Mouse (Mus musculus) embryonic facial prominence, embryonic 15.5 days (tissue): Measurements from ENCODE around the gene 9530003J23Rik. TPM values are rescaled to one million over a fixed set of nuclear protein-coding genes. Genes with fewer than 3 reads are reported as not detected.
"Not testable (repeated sequence)": the region's sequence is repeated elsewhere in the genome, so short reads cannot be mapped to it uniquely, and the experiment has no call there.

Experiments used
- ATAC-seq: fragments of 200-750 bp; cut with Nextera tagmentation; 2 replicates; pipeline ENCODE4 v1.8.0; 2017; ENCODE audit warnings: low read depth, moderate TSS enrichment; ENCODE audit not compliant: insufficient number of reproducible peaks, low FRiP score, low TSS enrichment
- H3K27ac ChIP-seq: fragments of 300-500 bp; sonication (generic); replicated peaks from 2 replicates; pipeline ENCODE4 v1.5.1; 2015; ENCODE audit warnings: mild to moderate bottlenecking, inconsistent platforms
- H3K27me3 ChIP-seq: fragments of 300-500 bp; sonication (generic); 2 replicates; pipeline ENCODE4 v1.6.1; 2015; ENCODE audit warnings: inconsistent platforms
- H3K36me3 ChIP-seq: fragments of 300-500 bp; sonication (generic); 2 replicates; pipeline ENCODE4 v1.6.1; 2015; ENCODE audit warnings: mild to moderate bottlenecking, inconsistent platforms
- H3K4me1 ChIP-seq: fragments of 300-500 bp; sonication (generic); 2 replicates; pipeline ENCODE4 v1.6.1; 2015; ENCODE audit warnings: inconsistent platforms
- H3K4me2 ChIP-seq: fragments of 300-500 bp; sonication (generic); replicated peaks from 2 replicates; pipeline ENCODE4 v1.6.1; 2015; ENCODE audit warnings: mild to moderate bottlenecking, inconsistent platforms
- H3K4me3 ChIP-seq: fragments of 300-500 bp; sonication (generic); replicated peaks from 2 replicates; pipeline ENCODE4 v1.5.1; 2015; ENCODE audit warnings: mild to moderate bottlenecking, inconsistent platforms
- H3K9ac ChIP-seq: fragments of 300-500 bp; sonication (generic); 2 replicates; pipeline ENCODE4 v1.6.1; 2015; ENCODE audit warnings: inconsistent platforms
- H3K9me3 ChIP-seq: fragments of 300-500 bp; sonication (generic); replicated peaks from 2 replicates; pipeline ENCODE4 v1.6.1; 2016; ENCODE audit warnings: inconsistent platforms
- WGBS: fragments of 180-500 bp; shearing (Covaris S2); methylation state at CpG from one replicate; pipeline ENCODE4 v1.1.7; 2015; 5-methylcytosine and 5-hydroxymethylcytosine counted together
- polyA plus RNA-seq: library from polyadenylated mRNA; unstranded; fragments of >200 nt; fragmentation: Nextera tagmentation; extraction: Ambion mirVana; gene quantifications from 2 replicates; pipeline ENCODE4 v1.2.1, GENCODE M21; 2015

Gene 9530003J23Rik
- polyA plus RNA-seq, result not detected in 2 replicates

- Histone ChIP-seq H3K9me3 (no peaks in the 10 kb centered on the region), H3K4me2 (no peak within 1 kb of the TSS), H3K4me1 (no peaks in the 10 kb centered on the region), H3K4me3 (no peak within 1 kb of the TSS), H3K36me3 (no peaks in the 10 kb centered on the region), H3K27ac (no peak within 1 kb of the TSS), H3K9ac (no peak within 1 kb of the TSS), H3K27me3 (no peaks in the 10 kb centered on the region)
- 88% methylated on average over 12 of the region's 12 CpGs for WGBS
- ATAC-seq, result no peak
Observed at GRCm38 (mm10) chr10:117238603-117239002, at the start of gene 9530003J23Rik. 9530003J23Rik (minus strand) TSS chr10:117238703.

- H3K9ac ChIP-seq, result no peak overlapping the region
- 87% methylated on average over 3 of the region's 3 CpGs for WGBS
- no peak overlapping the region for H3K4me2 ChIP-seq
- H3K9me3 ChIP-seq, result no peaks in the 10 kb centered on the region
- no peaks in the 10 kb centered on the region for H3K4me1 ChIP-seq
- H3K27me3 ChIP-seq, result no peaks in the 10 kb centered on the region
- ATAC-seq, result no peak
- H3K36me3 ChIP-seq, result no peaks in the 10 kb centered on the region
- H3K27ac ChIP-seq, result no peak overlapping the region
- no peak overlapping the region for H3K4me3 ChIP-seq
Observed at GRCm38 (mm10) chr10:117287226-117287850, 48.8 kb upstream of the 9530003J23Rik start.

GRCm38 (mm10) chr10:117286366-117286970, 48.0 kb upstream of the 9530003J23Rik start:
- Histone ChIP-seq H3K9ac (no peak overlapping the region), H3K27ac (no peak overlapping the region), H3K36me3 (no peaks in the 10 kb centered on the region), H3K4me2 (no peak overlapping the region), H3K4me3 (no peak overlapping the region), H3K27me3 (no peaks in the 10 kb centered on the region), H3K4me1 (no peaks in the 10 kb centered on the region), H3K9me3 (no peaks in the 10 kb centered on the region)
- WGBS, result 87% methylated on average over 6 of the region's 6 CpGs
- ATAC-seq, result no peak

GRCm38 (mm10) chr10:117285584-117285983, 47.1 kb upstream of the 9530003J23Rik start:
- ATAC-seq, H3K27me3 ChIP-seq, H3K27ac ChIP-seq, H3K9ac ChIP-seq, H3K4me1 ChIP-seq, H3K4me3 ChIP-seq, H3K9me3 ChIP-seq, H3K4me2 ChIP-seq, H3K36me3 ChIP-seq: not testable (repeated sequence)
- 87% methylated on average over 4 of the region's 7 CpGs for WGBS

- Histone ChIP-seq H3K9ac (no peak overlapping the region), H3K27me3 (no peaks in the 10 kb centered on the region), H3K9me3 (no peaks in the 10 kb centered on the region), H3K36me3 (no peaks in the 10 kb centered on the region), H3K4me2 (no peak overlapping the region), H3K27ac (no peak overlapping the region), H3K4me1 (no peaks in the 10 kb centered on the region), H3K4me3 (no peak overlapping the region)
- WGBS, result 79% methylated on average over 10 of the region's 10 CpGs
- no peak for ATAC-seq
Observed at GRCm38 (mm10) chr10:117284578-117285520, 46.3 kb upstream of the 9530003J23Rik start.

- Histone ChIP-seq H3K9ac (no peak overlapping the region), H3K4me1 (no peaks in the 10 kb centered on the region), H3K27ac (no peak overlapping the region), H3K4me3 (no peak overlapping the region), H3K4me2 (no peak overlapping the region), H3K27me3 (no peaks in the 10 kb centered on the region), H3K9me3 (no peaks in the 10 kb centered on the region), H3K36me3 (no peaks in the 10 kb centered on the region)
- 74% methylated on average over 7 of the region's 7 CpGs for WGBS
- ATAC-seq, result no peak
Observed at GRCm38 (mm10) chr10:117283871-117284577, 45.5 kb upstream of the 9530003J23Rik start.

GRCm38 (mm10) chr10:117283196-117283595, 44.7 kb upstream of the 9530003J23Rik start:
- 83% methylated on average over 4 of the region's 4 CpGs for WGBS

GRCm38 (mm10) chr10:117282551-117282950, 44.0 kb upstream of the 9530003J23Rik start:
- ATAC-seq, result no peak
- no peak overlapping the region for H3K27ac ChIP-seq
- H3K4me3 ChIP-seq, result no peak overlapping the region
- H3K9me3 ChIP-seq, result no peaks in the 10 kb centered on the region
- no peaks in the 10 kb centered on the region for H3K36me3 ChIP-seq
- no peaks in the 10 kb centered on the region for H3K4me1 ChIP-seq
- no peaks in the 10 kb centered on the region for H3K27me3 ChIP-seq
- H3K9ac ChIP-seq, result no peak overlapping the region
- WGBS, result 78% methylated on average over 2 of the region's 2 CpGs
- H3K4me2 ChIP-seq, result no peak overlapping the region

More at GRCm38 (mm10) chr10:117283196-117283595, 44.7 kb upstream of the 9530003J23Rik start:
- not testable (repeated sequence) for H3K27me3 ChIP-seq, H3K9ac ChIP-seq, H3K9me3 ChIP-seq, ATAC-seq, H3K4me3 ChIP-seq, H3K4me1 ChIP-seq, H3K4me2 ChIP-seq, H3K27ac ChIP-seq, H3K36me3 ChIP-seq

GRCm38 (mm10) chr10:117282049-117282448, 43.5 kb upstream of the 9530003J23Rik start, which contains the start of gene Lyz2:
Lyz2 (minus strand) TSS chr10:117282321.
- Histone ChIP-seq H3K9me3 (no peaks in the 10 kb centered on the region), H3K4me1 (no peaks in the 10 kb centered on the region), H3K36me3 (no peaks in the 10 kb centered on the region), H3K4me3 (no peak within 1 kb of the TSS), H3K4me2 (no peak within 1 kb of the TSS), H3K9ac (no peak within 1 kb of the TSS), H3K27me3 (no peaks in the 10 kb centered on the region), H3K27ac (no peak within 1 kb of the TSS)
- no peak for ATAC-seq
- WGBS, result 52% methylated on average over 4 of the region's 4 CpGs

GRCm38 (mm10) chr10:117281381-117281920, 42.9 kb upstream of the 9530003J23Rik start:
- Histone ChIP-seq H3K9me3 (no peaks in the 10 kb centered on the region), H3K27ac (no peak overlapping the region), H3K36me3 (no peaks in the 10 kb centered on the region), H3K4me1 (no peaks in the 10 kb centered on the region), H3K27me3 (no peaks in the 10 kb centered on the region), H3K4me2 (no peak overlapping the region), H3K4me3 (no peak overlapping the region), H3K9ac (no peak overlapping the region)
- ATAC-seq, result no peak
- WGBS, result 85% methylated on average over 7 of the region's 7 CpGs
